In genomic region chr6:29435940-29436451, GRCm38 (mm10) we compare ENCODE assay signal across 9 mouse cellular contexts. TPM values are rescaled to one million over a fixed set of nuclear protein-coding genes. Genes with fewer than 3 reads are reported as not detected.
A peak's percentile ranks its signal among the peaks of the same experiment; 100 is the strongest.
DNase-seq lines count a peak whose midpoint lies in the region; ATAC-seq and TF ChIP-seq lines count a peak whose summit lies in the region.
"Had no signal": no experiment of that assay in that cellular context is flagged by ENCODE, and none has a peak within 500 bp of the region (broad histone marks: within the 10 kb centered on the region; RNA-seq: fewer than 3 reads in every experiment).

No protein-coding gene starts in this region.

- TF ChIP-seq EP300 in stomach, postnatal 0 days (optimal IDR thresholded peaks at IDR 0.05): no peak

- peak overlapping the region; percentile 61 for H3K4me3 ChIP-seq in kidney, embryonic 16.5 days (ENCODE audit: low read length)
- H3K4me3 ChIP-seq in limb, embryonic 13.5 days: peak overlapping the region; percentile 66
- H3K4me3 ChIP-seq in stomach, postnatal 0 days (ENCODE audit: low read depth, low read length): peak overlapping the region; percentile 62

- peak overlapping the region; percentile 89 for H3K4me2 ChIP-seq in kidney, embryonic 16.5 days (replicated peaks; ENCODE audit: low read depth, low read length)
- H3K4me2 ChIP-seq in limb, embryonic 13.5 days (replicated peaks): peak overlapping the region; percentile 83
- H3K4me2 ChIP-seq in stomach, postnatal 0 days (replicated peaks; ENCODE audit: low read depth): peak overlapping the region; percentile 69

- H3K9me3 ChIP-seq in kidney, embryonic 16.5 days (ENCODE audit: low read length): no peaks in the 10 kb centered on the region
- H3K9me3 ChIP-seq in limb, embryonic 13.5 days: no peaks in the 10 kb centered on the region
- H3K9me3 ChIP-seq in stomach, postnatal 0 days (ENCODE audit: control insufficient read depth, low read length): no peaks in the 10 kb centered on the region

- TF ChIP-seq CTCF in stomach, postnatal 0 days (IDR thresholded peaks at IDR 0.05; ENCODE audit: low read depth): no peak

- peaks cover 25% of the 10 kb centered on the region; the same call in 1 of the 2 replicates for H3K27me3 ChIP-seq in kidney, embryonic 16.5 days (ENCODE audit: insufficient read depth, low read length)
- H3K27me3 ChIP-seq in limb, embryonic 13.5 days: peaks cover 36% of the 10 kb centered on the region
- H3K27me3 ChIP-seq in stomach, postnatal 0 days (ENCODE audit: control insufficient read depth, insufficient read depth, low read length): peaks cover 3% of the 10 kb centered on the region; the same call in 1 of the 2 replicates

- H3K36me3 ChIP-seq in kidney, embryonic 16.5 days (ENCODE audit: insufficient read depth, low read length): 0 out of 2 replicates have a peak, but pooled peaks cover 7% of the 10 kb centered on the region
- H3K36me3 ChIP-seq in limb, embryonic 13.5 days: peaks cover 26% of the 10 kb centered on the region; the same call in 1 of the 2 replicates
- H3K36me3 ChIP-seq in stomach, postnatal 0 days (ENCODE audit: control insufficient read depth, insufficient read depth, low read length): no peaks in the 10 kb centered on the region

- ATAC-seq in kidney, embryonic 16.5 days (ENCODE audit: low FRiP score, low TSS enrichment): peak; percentile 67
- ATAC-seq in limb, embryonic 13.5 days (ENCODE audit: low FRiP score, low read depth): peak; percentile 55
- peak; percentile 46; the same call in 1 of the 2 replicates for ATAC-seq in stomach, postnatal 0 days (ENCODE audit: low FRiP score, low TSS enrichment)

- peaks cover 47% of the 10 kb centered on the region for H3K4me1 ChIP-seq in kidney, embryonic 16.5 days (ENCODE audit: insufficient read depth, low read length)
- peaks cover 57% of the 10 kb centered on the region for H3K4me1 ChIP-seq in limb, embryonic 13.5 days
- no peaks in the 10 kb centered on the region for H3K4me1 ChIP-seq in stomach, postnatal 0 days (replicated peaks; ENCODE audit: control insufficient read depth, insufficient read depth)

- H3K9ac ChIP-seq in kidney, embryonic 16.5 days (replicated peaks; ENCODE audit: low read length): peak overlapping the region; percentile 39
- H3K9ac ChIP-seq in limb, embryonic 13.5 days: peak overlapping the region; percentile 75
- peak overlapping the region; percentile 75 for H3K9ac ChIP-seq in stomach, postnatal 0 days (ENCODE audit: low read length)

- H3K27ac ChIP-seq in kidney, embryonic 16.5 days (ENCODE audit: low read length): peak overlapping the region; percentile 88
- peak overlapping the region; percentile 87 for H3K27ac ChIP-seq in limb, embryonic 13.5 days
- peak overlapping the region; percentile 85 for H3K27ac ChIP-seq in stomach, postnatal 0 days (replicated peaks)

- under 1% methylated on average over 6 of the region's 6 CpGs for WGBS in kidney, embryonic 16.5 days
- WGBS in limb, embryonic 13.5 days: 8% methylated on average over 5 of the region's 6 CpGs
- 22% methylated on average over 6 of the region's 6 CpGs for WGBS in stomach, postnatal 0 days

- DNase-seq in kidney, adult 9 months: no peak
- peak; percentile 52 for DNase-seq in embryo, embryonic 9.5 days (ENCODE audit: extremely low spot score)
- DNase-seq in heart, adult 9 months (ENCODE audit: low spot score in 2 of 2): peak; percentile 44 to 61
- no peak for DNase-seq in stomach, postnatal 0 days (ENCODE audit: low spot score)
- DNase-seq in natural killer cell, adult 2 months (ENCODE audit: low spot score in 2 of 2): no peak
- DNase-seq in cerebellum, adult 11 months: no peak

RNA-seq across cellular contexts. Expression of gene Flnc, which starts 2.9 kb away (rescaled TPM):
- 7.9 and 8.0 TPM in 2 replicates for polyA plus RNA-seq in kidney, embryonic 16.5 days (2015; fragmentation: Nextera tagmentation; extraction: Ambion mirVana)
- polyA plus RNA-seq in limb, embryonic 13.5 days (2015; fragmentation: Nextera tagmentation; extraction: Ambion mirVana): 17.4 and 21.7 TPM in 2 replicates
- polyA plus RNA-seq in stomach, postnatal 0 days (2015; fragmentation: Nextera tagmentation; extraction: Ambion mirVana): 5.5 and 5.9 TPM in 2 replicates

RNA-seq across cellular contexts. Expression of gene Atp6v1f, which starts 31.5 kb away (rescaled TPM):
- polyA plus RNA-seq in kidney, embryonic 16.5 days (2015; fragmentation: Nextera tagmentation; extraction: Ambion mirVana): 302 and 320 TPM in 2 replicates
- 222 and 234 TPM in 2 replicates for polyA plus RNA-seq in limb, embryonic 13.5 days (2015; fragmentation: Nextera tagmentation; extraction: Ambion mirVana)
- 263 and 269 TPM in 2 replicates for polyA plus RNA-seq in stomach, postnatal 0 days (2015; fragmentation: Nextera tagmentation; extraction: Ambion mirVana)

RNA-seq across cellular contexts. Expression of gene Atp6v1fnb, which starts 35.2 kb away (rescaled TPM):
- 0.30 and 0.37 TPM in 2 replicates for polyA plus RNA-seq in kidney, embryonic 16.5 days (2015; fragmentation: Nextera tagmentation; extraction: Ambion mirVana)
- polyA plus RNA-seq in limb, embryonic 13.5 days (2015; fragmentation: Nextera tagmentation; extraction: Ambion mirVana): 0.50 TPM in 1 of 2 replicates, not detected in the other
- polyA plus RNA-seq in stomach, postnatal 0 days (2015; fragmentation: Nextera tagmentation; extraction: Ambion mirVana): not detected in 2 replicates
- polyA plus RNA-seq: large intestine, adult 2 months had no signal

RNA-seq across cellular contexts. Expression of gene Ccdc136, which starts 39.9 kb away (rescaled TPM):
- 20.2 and 23.3 TPM in 2 replicates for polyA plus RNA-seq in kidney, embryonic 16.5 days (2015; fragmentation: Nextera tagmentation; extraction: Ambion mirVana)
- polyA plus RNA-seq in limb, embryonic 13.5 days (2015; fragmentation: Nextera tagmentation; extraction: Ambion mirVana): 28.2 and 31.6 TPM in 2 replicates
- polyA plus RNA-seq in stomach, postnatal 0 days (2015; fragmentation: Nextera tagmentation; extraction: Ambion mirVana): 12.4 and 12.6 TPM in 2 replicates

RNA-seq across cellular contexts. Expression of gene Opn1sw, which starts 47.7 kb away (rescaled TPM):
- polyA plus RNA-seq in kidney, embryonic 16.5 days (2015; fragmentation: Nextera tagmentation; extraction: Ambion mirVana): 0.44 and 0.79 TPM in 2 replicates
- 0.56 and 1.2 TPM in 2 replicates for polyA plus RNA-seq in limb, embryonic 13.5 days (2015; fragmentation: Nextera tagmentation; extraction: Ambion mirVana)
- 1.9 and 2.1 TPM in 2 replicates for polyA plus RNA-seq in stomach, postnatal 0 days (2015; fragmentation: Nextera tagmentation; extraction: Ambion mirVana)

Comparison
In these comparisons a context has a peak if more than half of its experiments do, and no peak if none do; other contexts are left out.
1. DNase-seq: peak in embryo, embryonic 9.5 days (single experiment) and heart, adult 9 months (2 of 2); none in kidney, adult 9 months (single experiment), stomach, postnatal 0 days (single experiment), natural killer cell, adult 2 months (0 of 2) and cerebellum, adult 11 months (single experiment).
2. Peak in every context shown above with its lines, with median percentiles within 50 percentile points of each other: ATAC-seq, H3K27ac ChIP-seq, H3K4me2 ChIP-seq, H3K4me3 ChIP-seq and H3K9ac ChIP-seq.